Mouse (Mus musculus): Measurements from ENCODE around the gene Rdh11.

DNA sequence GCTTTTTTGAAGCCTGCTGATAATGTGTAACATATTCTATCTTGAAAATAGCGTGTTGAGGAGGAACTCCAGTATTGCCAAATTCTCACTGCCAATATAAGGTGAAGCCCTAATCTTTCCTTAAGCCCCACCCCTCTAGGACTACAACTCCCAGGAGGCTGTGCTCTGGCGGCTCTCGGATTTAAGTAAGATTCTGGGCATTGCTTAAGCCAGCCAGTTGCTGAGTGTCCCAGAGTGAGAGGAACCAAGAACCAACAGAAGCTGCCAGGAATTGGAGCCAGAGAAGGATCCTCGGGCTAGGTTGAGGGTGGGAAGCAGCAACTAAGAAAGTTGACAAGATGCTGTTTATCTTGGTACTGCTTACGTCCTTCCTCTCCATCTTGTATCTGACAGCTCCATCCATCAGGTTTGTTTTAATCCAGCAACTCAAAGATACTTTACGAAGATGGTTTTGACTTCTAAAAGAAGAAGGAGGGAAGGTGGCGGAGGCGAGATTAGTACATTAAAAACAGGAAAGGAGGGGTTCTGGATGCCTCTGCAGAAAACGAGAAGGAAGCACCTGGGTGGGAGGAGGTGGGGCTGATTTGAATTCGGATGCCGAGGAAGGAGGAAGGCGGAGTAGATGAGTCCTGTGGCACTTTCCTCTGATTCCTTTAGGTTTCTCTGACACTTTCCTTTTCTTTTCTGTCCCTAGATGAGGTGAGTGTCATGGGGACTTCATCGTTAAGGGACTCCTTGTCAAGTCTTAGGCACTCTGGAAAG, 16.8 kb upstream of the Rdh11 start, which contains the start of gene Rdh12:
- TF ChIP-seq POLR2A (IDR thresholded peaks at IDR 0.05; ENCODE audit: extremely low read depth, insufficient read depth, low read length) (no peak), CTCF (IDR thresholded peaks at IDR 0.05; ENCODE audit: low read depth, low read length) (no peak)
